ENCODE assay signal across 12 mouse cellular contexts in genomic region chr19:16439278-16439677, GRCm38 (mm10). TPM values are rescaled to one million over a fixed set of nuclear protein-coding genes. Genes with fewer than 3 reads are reported as not detected.
DNase-seq lines count a peak whose midpoint lies in the region; ATAC-seq and TF ChIP-seq lines count a peak whose summit lies in the region.
"Had no signal": no experiment of that assay in that cellular context is flagged by ENCODE, and none has a peak within 500 bp of the region (broad histone marks: within the 10 kb centered on the region; RNA-seq: fewer than 3 reads in every experiment).

No protein-coding gene starts in this region.

- WGBS in heart, adult 2 months = 52% methylated on average over 4 of the region's 4 CpGs
- 56% methylated on average over 4 of the region's 4 CpGs for WGBS in intestine, embryonic 15.5 days

- H3K79me2 ChIP-seq in heart, adult 2 months (replicated peaks; ENCODE audit: control insufficient read depth, insufficient read depth, low read length) = no peaks in the 10 kb centered on the region

- H3K27me3 ChIP-seq in heart, adult 2 months (ENCODE audit: control insufficient read depth, insufficient read depth, low read length) = 0 out of 2 replicates have a peak, but pooled peaks cover 2% of the 10 kb centered on the region
- no peaks in the 10 kb centered on the region for H3K27me3 ChIP-seq in Patski
- H3K27me3 ChIP-seq in intestine, embryonic 15.5 days (replicated peaks) = no peaks in the 10 kb centered on the region

- TF ChIP-seq CTCF in heart, adult 2 months (IDR thresholded peaks at IDR 0.05) = no peak
- no peak for TF ChIP-seq CTCF in Patski (IDR thresholded peaks at IDR 0.05)

- peak; percentile 77 for ATAC-seq in Patski
- no peak for ATAC-seq in intestine, embryonic 15.5 days

- in situ Hi-C loops in Patski (cut with MboI; ENCODE audit: low pct_unique_long_range_greater_than_20kb) = no loop called here

- no peaks in the 10 kb centered on the region for H3K9me3 ChIP-seq in intestine, embryonic 15.5 days
- H3K9me3 ChIP-seq: hindbrain, embryonic 15.5 days; neural tube, embryonic 12.5 days had no signal

- DNase-seq in heart, adult 2 months = peak; percentile 19 to 26
- no peak for DNase-seq in heart, postnatal 25 days (ENCODE audit: low spot score)
- peak; percentile 72 for DNase-seq in Patski (ENCODE audit: low read depth, low spot score)
- peak; percentile 28 for DNase-seq in lung, postnatal 14 days
- no peak for DNase-seq in layer of hippocampus, adult 8-10 months (ENCODE audit: low spot score in 2 of 2)
- no peak for DNase-seq in left cerebral cortex, adult 8-10 months (ENCODE audit: low spot score in 2 of 2)
- no peak for DNase-seq in thymus, postnatal 36 days
- DNase-seq: thymus, postnatal 4 days had no signal

- no peak overlapping the region for H3K9ac ChIP-seq in heart, adult 2 months (ENCODE audit: low read depth, low read length)
- peak overlapping the region; percentile 11; the same call in 1 of the 2 replicates for H3K9ac ChIP-seq in intestine, embryonic 15.5 days
- H3K9ac ChIP-seq: hindbrain, embryonic 15.5 days; neural tube, embryonic 12.5 days had no signal

- CTCF ChIA-PET in Patski (lab: Charles Lee) = no interaction called here

- H3K4me2 ChIP-seq in intestine, embryonic 15.5 days (replicated peaks) = peak overlapping the region; percentile 18; the same call in 1 of the 2 replicates
- H3K4me2 ChIP-seq: hindbrain, embryonic 15.5 days; neural tube, embryonic 12.5 days had no signal

- no peak for TF ChIP-seq EP300 in heart, adult 2 months (IDR thresholded peaks at IDR 0.05; ENCODE audit: insufficient read depth, low read depth, low read length)

- no peak overlapping the region for H3K4me3 ChIP-seq in heart, adult 2 months
- H3K4me3 ChIP-seq in intestine, embryonic 15.5 days (replicated peaks) = no peak overlapping the region
- H3K4me3 ChIP-seq: erythroblast, embryonic 14.5 days; hindbrain, embryonic 15.5 days; neural tube, embryonic 12.5 days had no signal

- POLR2A ChIA-PET in Patski (lab: Charles Lee) = no interaction called here

- 0 out of 2 replicates have a peak, but pooled peaks cover 2% of the 10 kb centered on the region for H3K4me1 ChIP-seq in heart, adult 2 months (ENCODE audit: control insufficient read depth, insufficient read depth, low read length)
- peaks cover 40% of the 10 kb centered on the region for H3K4me1 ChIP-seq in intestine, embryonic 15.5 days (replicated peaks)

- H3K27ac ChIP-seq in heart, adult 2 months = no peak overlapping the region
- H3K27ac ChIP-seq in intestine, embryonic 15.5 days = peak overlapping the region; percentile 73
- H3K27ac ChIP-seq: hindbrain, embryonic 15.5 days; neural tube, embryonic 12.5 days had no signal

- no peak for TF ChIP-seq POLR2A in heart, adult 2 months (IDR thresholded peaks at IDR 0.05; ENCODE audit: insufficient read depth, low read depth, low read length)

- no peaks in the 10 kb centered on the region for H3K36me3 ChIP-seq in heart, adult 2 months (ENCODE audit: control insufficient read depth, insufficient read depth, low read length)
- no peaks in the 10 kb centered on the region for H3K36me3 ChIP-seq in intestine, embryonic 15.5 days
- H3K36me3 ChIP-seq: hindbrain, embryonic 15.5 days; neural tube, embryonic 12.5 days had no signal

- intact Hi-C loops in heart, adult 2 months (cut with DNase I) = loop anchor here (2.0 to 10.0 kb wide), 2 partner anchors 84 to 90 kb away; no protein-coding TSS in a partner anchor
- intact Hi-C loops in heart, postnatal 25 days (cut with DNase I) = loop anchor here (5.0 kb wide), 1 partner anchor 88 kb away; no protein-coding TSS in a partner anchor

RNA-seq across cellular contexts. Expression of gene Gna14, which starts 3.7 kb away (rescaled TPM):
- under 1 TPM; 0.26 to 0.89 TPM for total RNA-seq in heart, adult 2 months (2021)
- polyA plus RNA-seq in heart, adult 2 months (2012; rRNA removed) = 0.44 and 0.45 TPM in 2 replicates
- under 1 TPM; 0.11 to 0.47 TPM for total RNA-seq in heart, postnatal 25 days (2021)
- 0.45 TPM for polyA plus RNA-seq in Patski (2021)
- 16.6 and 18.9 TPM in 2 replicates for polyA plus RNA-seq in intestine, embryonic 15.5 days (2015; fragmentation: Nextera tagmentation; extraction: Ambion mirVana)
- total RNA-seq in layer of hippocampus, adult 8-10 months (2022) = 1 to 10 TPM; 1.3 to 2.3 (median 1.6) TPM
- total RNA-seq in left cerebral cortex, adult 8-10 months (2022) = under 1 TPM; 0.39 to 0.50 (median 0.44) TPM
- polyA plus RNA-seq: erythroblast, embryonic 14.5 days had no signal

Comparison
In these comparisons a context has a peak if more than half of its experiments do, and no peak if none do; other contexts are left out.
1. DNase-seq: peak in heart, adult 2 months (2 of 2), Patski (single experiment) and lung, postnatal 14 days (single experiment); none in heart, postnatal 25 days (single experiment), layer of hippocampus, adult 8-10 months (0 of 2), left cerebral cortex, adult 8-10 months (0 of 2) and thymus, postnatal 36 days (0 of 2).